Mouse (Mus musculus) heart, embryonic 13.5 days (tissue): ENCODE data around the gene Rufy2. TPM values are rescaled to one million over a fixed set of nuclear protein-coding genes. Genes with fewer than 3 reads are reported as not detected.
"Not testable (repeated sequence)": the region's sequence is repeated elsewhere in the genome, so short reads cannot be mapped to it uniquely, and the experiment has no call there.

ENCODE experiments used
- ATAC-seq: fragments of 200-750 bp; cut with Nextera tagmentation; 2 replicates; pipeline ENCODE4 v1.8.0; 2017; ENCODE audit warnings: moderate TSS enrichment; ENCODE audit not compliant: insufficient number of reproducible peaks, low FRiP score, low TSS enrichment; ENCODE audit errors: extremely low read depth
- H3K27ac ChIP-seq: fragments of 300-500 bp; sonication (generic); replicated peaks from 2 replicates; pipeline ENCODE4 v1.5.1; 2015; ENCODE audit warnings: moderate library complexity, mild to moderate bottlenecking, inconsistent platforms
- H3K27me3 ChIP-seq: fragments of 300-500 bp; sonication (generic); replicated peaks from 2 replicates; pipeline ENCODE4 v1.6.1; 2015; ENCODE audit warnings: mild to moderate bottlenecking, inconsistent platforms
- H3K36me3 ChIP-seq: fragments of 300-500 bp; sonication (generic); 2 replicates; pipeline ENCODE4 v1.6.1; 2015; ENCODE audit warnings: mild to moderate bottlenecking, inconsistent platforms
- H3K4me1 ChIP-seq: fragments of 300-500 bp; sonication (generic); 2 replicates; pipeline ENCODE4 v1.6.1; 2015; ENCODE audit warnings: inconsistent platforms
- H3K4me2 ChIP-seq: fragments of 300-500 bp; sonication (generic); 2 replicates; pipeline ENCODE4 v1.6.1; 2015; ENCODE audit warnings: inconsistent platforms, mild to moderate bottlenecking, moderate library complexity
- H3K4me3 ChIP-seq: fragments of 300-500 bp; sonication (generic); 2 replicates; pipeline ENCODE4 v1.5.1; 2015; ENCODE audit warnings: moderate library complexity, mild to moderate bottlenecking, inconsistent platforms
- H3K9ac ChIP-seq: fragments of 300-500 bp; sonication (generic); 2 replicates; pipeline ENCODE4 v1.6.1; 2015; ENCODE audit warnings: inconsistent platforms, mild to moderate bottlenecking, moderate library complexity
- H3K9me3 ChIP-seq: fragments of 300-500 bp; sonication (generic); 2 replicates; pipeline ENCODE4 v1.6.1; 2016; ENCODE audit warnings: inconsistent platforms
- WGBS: fragments of 180-500 bp; shearing (Covaris S2); methylation state at CpG from one replicate; pipeline ENCODE4 v1.1.7; 2015; ENCODE audit warnings: mixed read lengths; 5-methylcytosine and 5-hydroxymethylcytosine counted together
- polyA plus RNA-seq: library from polyadenylated mRNA; unstranded; fragments of >200 nt; fragmentation: Nextera tagmentation; extraction: Ambion mirVana; gene quantifications from 2 replicates; pipeline ENCODE4 v1.2.1, GENCODE M21; 2015

Gene Rufy2
- polyA plus RNA-seq, 1 experiment from 2014 or later = 11.1 TPM

GRCm38 (mm10) chr10:63053007-63053406 is 73.0 kb downstream of the Rufy2 start:
- 39% methylated on average over 6 of the region's 6 CpGs for whole genome bisulfite sequencing
- ATAC-seq = no peak

DNA sequence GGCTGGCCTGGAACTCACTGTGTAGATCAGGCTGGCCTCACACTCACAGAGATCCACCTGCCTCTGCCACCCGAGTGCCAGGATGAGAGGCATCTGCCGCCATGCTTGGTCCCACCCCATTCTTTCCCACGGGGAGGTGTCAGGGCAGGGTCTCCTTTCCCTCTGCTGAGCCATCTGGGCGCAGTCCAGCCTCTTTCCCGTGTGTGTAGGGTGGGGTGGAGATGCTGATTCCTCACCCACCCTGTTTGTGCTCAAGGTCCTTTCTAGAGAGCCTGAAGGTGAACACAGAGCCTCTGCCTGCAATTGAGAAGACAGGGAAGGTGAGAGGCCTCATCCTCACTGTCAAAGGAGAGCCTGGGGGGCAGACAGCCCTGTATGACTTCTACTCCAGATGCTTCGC is 74.0 kb downstream of the Rufy2 start:
- WGBS = 66% methylated on average over 6 of the region's 6 CpGs
- H3K4me3 ChIP-seq, H3K36me3 ChIP-seq, H3K27ac ChIP-seq, ATAC-seq, H3K27me3 ChIP-seq, H3K9me3 ChIP-seq, H3K4me2 ChIP-seq, H3K4me1 ChIP-seq, H3K9ac ChIP-seq: not testable (repeated sequence)

More at GRCm38 (mm10) chr10:63053007-63053406, 73.0 kb downstream of the Rufy2 start:
- H3K27me3 ChIP-seq = 0 out of 2 replicates have a peak, but pooled peaks cover 5% of the 10 kb centered on the region
- no peaks in the 10 kb centered on the region for H3K9me3 ChIP-seq
- no peak overlapping the region for H3K27ac ChIP-seq
- H3K4me2 ChIP-seq = no peak overlapping the region
- H3K36me3 ChIP-seq = no peaks in the 10 kb centered on the region
- no peak overlapping the region for H3K4me3 ChIP-seq
- H3K9ac ChIP-seq = no peak overlapping the region
- peaks cover 9% of the 10 kb centered on the region for H3K4me1 ChIP-seq

DNA sequence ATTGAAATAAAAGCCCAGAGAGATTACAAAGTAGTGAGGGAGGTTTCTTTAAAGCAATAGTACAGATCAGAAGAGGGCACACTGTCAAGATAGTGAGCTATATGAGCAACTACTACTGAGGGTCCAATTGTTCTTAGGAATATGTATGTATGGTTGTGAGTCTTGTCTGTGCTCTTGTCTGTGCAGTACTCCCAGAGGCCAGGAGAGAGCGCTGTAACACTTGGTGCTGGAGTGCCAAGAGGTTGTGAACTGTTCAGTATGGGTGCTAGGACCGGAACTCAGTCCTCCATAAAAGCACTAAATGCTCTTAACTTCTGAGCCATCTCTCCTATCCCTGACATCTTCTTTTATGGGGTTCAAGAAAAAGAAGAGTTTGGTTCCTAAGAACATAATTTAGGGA is 74.6 kb downstream of the Rufy2 start:
- Histone ChIP-seq H3K27me3 (peaks cover 5% of the 10 kb centered on the region; the same call in 1 of the 2 replicates), H3K36me3 (no peaks in the 10 kb centered on the region), H3K4me2 (no peak overlapping the region), H3K4me1 (peaks cover 9% of the 10 kb centered on the region), H3K9me3 (no peaks in the 10 kb centered on the region), H3K9ac (no peak overlapping the region), H3K27ac (no peak overlapping the region), H3K4me3 (no peak overlapping the region)
- whole genome bisulfite sequencing = 64% methylated on average over 2 of the region's 2 CpGs
- ATAC-seq = no peak

GRCm38 (mm10) chr10:63056966-63057750 is 77.1 kb downstream of the Rufy2 start:
- Histone ChIP-seq H3K9ac (no peak overlapping the region), H3K4me1 (peaks cover 16% of the 10 kb centered on the region), H3K9me3 (no peaks in the 10 kb centered on the region), H3K4me2 (peak overlapping the region; percentile 39), H3K27me3 (peaks cover 9% of the 10 kb centered on the region; the same call in 1 of the 2 replicates), H3K4me3 (no peak overlapping the region), H3K27ac (no peak overlapping the region), H3K36me3 (no peaks in the 10 kb centered on the region)
- peak; percentile 21; the same call in 1 of the 2 replicates for ATAC-seq
- 30% methylated on average over 24 of the region's 24 CpGs for WGBS

DNA sequence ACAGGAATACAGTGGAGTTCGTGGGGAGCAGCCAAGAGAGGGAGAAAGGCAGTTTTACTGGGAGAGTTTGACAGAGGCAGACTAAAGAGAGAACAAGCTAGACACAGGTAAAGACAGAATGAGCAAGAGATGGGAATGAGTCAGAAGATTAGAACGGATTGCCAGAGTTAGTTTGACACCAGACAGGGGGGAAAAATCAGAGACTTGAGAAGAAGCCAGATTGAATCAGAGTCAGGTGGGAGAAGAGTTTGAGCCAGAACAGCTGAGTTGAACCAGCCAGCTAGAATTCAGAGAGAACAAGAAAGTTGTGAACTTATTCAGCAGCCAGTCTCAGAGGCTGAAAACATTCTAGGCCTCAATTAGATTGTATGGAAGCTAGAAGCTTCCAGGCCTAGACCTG is 79.8 kb downstream of the Rufy2 start, which contains the start of gene Pbld1:
TSS of gene Pbld1 (plus strand) at position 301 of the 400 bp plus-strand sequence.
- H3K36me3 ChIP-seq = no peaks in the 10 kb centered on the region
- no peak within 1 kb of the TSS for H3K4me2 ChIP-seq
- WGBS = 74% methylated on average over 2 of the region's 2 CpGs
- H3K9me3 ChIP-seq = no peaks in the 10 kb centered on the region
- H3K27ac ChIP-seq = no peak within 1 kb of the TSS
- no peak within 1 kb of the TSS for H3K4me3 ChIP-seq
- H3K4me1 ChIP-seq = peaks cover 12% of the 10 kb centered on the region; the same call in 1 of the 2 replicates
- no peak for ATAC-seq
- no peak within 1 kb of the TSS for H3K9ac ChIP-seq
- peaks cover 9% of the 10 kb centered on the region; the same call in 1 of the 2 replicates for H3K27me3 ChIP-seq

- no peaks in the 10 kb centered on the region for H3K36me3 ChIP-seq
- no peaks in the 10 kb centered on the region for H3K9me3 ChIP-seq
- no peak overlapping the region for H3K9ac ChIP-seq
- H3K4me2 ChIP-seq = no peak overlapping the region
- no peak for ATAC-seq
- 47% methylated on average over 11 of the region's 11 CpGs for whole genome bisulfite sequencing
- no peak overlapping the region for H3K4me3 ChIP-seq
- H3K27me3 ChIP-seq = peaks cover 9% of the 10 kb centered on the region; the same call in 1 of the 2 replicates
- H3K4me1 ChIP-seq = peaks cover 12% of the 10 kb centered on the region; the same call in 1 of the 2 replicates
- no peak overlapping the region for H3K27ac ChIP-seq
Measured at GRCm38 (mm10) chr10:63060406-63060805, 80.4 kb downstream of the Rufy2 start.

DNA sequence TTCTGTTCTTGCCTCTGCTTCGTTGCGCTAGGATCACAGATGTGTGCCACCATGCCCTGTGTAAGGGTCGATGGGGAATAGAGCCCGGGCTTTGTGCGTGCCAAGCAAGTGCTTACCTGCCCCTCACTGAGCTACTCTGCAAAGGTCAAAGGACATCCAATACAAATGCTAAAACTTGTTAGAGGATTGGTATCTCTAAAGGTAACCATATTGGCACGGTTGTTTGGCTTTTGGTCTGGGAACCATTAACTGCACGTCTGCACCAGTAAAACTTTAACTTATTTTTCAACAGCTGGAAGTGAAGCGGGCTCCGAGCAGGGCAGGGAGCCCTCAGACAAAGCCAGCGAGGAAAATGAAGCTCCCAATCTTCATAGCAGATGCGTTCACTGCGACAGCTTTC is 81.2 kb downstream of the Rufy2 start:
- no peak for ATAC-seq
- H3K4me1 ChIP-seq = peaks cover 12% of the 10 kb centered on the region; the same call in 1 of the 2 replicates
- H3K4me3 ChIP-seq = no peak overlapping the region
- H3K9ac ChIP-seq = no peak overlapping the region
- H3K27me3 ChIP-seq = peaks cover 9% of the 10 kb centered on the region; the same call in 1 of the 2 replicates
- no peaks in the 10 kb centered on the region for H3K36me3 ChIP-seq
- 72% methylated on average over 12 of the region's 12 CpGs for WGBS
- H3K9me3 ChIP-seq = no peaks in the 10 kb centered on the region
- no peak overlapping the region for H3K27ac ChIP-seq
- H3K4me2 ChIP-seq = no peak overlapping the region

GRCm38 (mm10) chr10:63062696-63063095 is 82.7 kb downstream of the Rufy2 start:
- no peak overlapping the region for H3K4me2 ChIP-seq
- 90% methylated on average over 5 of the region's 5 CpGs for WGBS

GRCm38 (mm10) chr10:63063365-63063764 is 83.3 kb downstream of the Rufy2 start:
- H3K4me3 ChIP-seq = no peak overlapping the region
- H3K36me3 ChIP-seq = no peaks in the 10 kb centered on the region
- no peak; the same call in 1 of the 2 replicates for ATAC-seq
- H3K27ac ChIP-seq = no peak overlapping the region
- H3K4me1 ChIP-seq = peaks cover 7% of the 10 kb centered on the region; the same call in 1 of the 2 replicates
- H3K27me3 ChIP-seq = peaks cover 4% of the 10 kb centered on the region; the same call in 1 of the 2 replicates
- no peaks in the 10 kb centered on the region for H3K9me3 ChIP-seq
- H3K9ac ChIP-seq = no peak overlapping the region
- 79% methylated on average over 7 of the region's 7 CpGs for WGBS
- H3K4me2 ChIP-seq = no peak overlapping the region

More at GRCm38 (mm10) chr10:63062696-63063095, 82.7 kb downstream of the Rufy2 start:
- no peak for ATAC-seq
- no peak overlapping the region for H3K4me3 ChIP-seq
- H3K4me1 ChIP-seq = peaks cover 7% of the 10 kb centered on the region; the same call in 1 of the 2 replicates
- H3K27ac ChIP-seq = no peak overlapping the region
- H3K36me3 ChIP-seq = no peaks in the 10 kb centered on the region
- H3K9ac ChIP-seq = no peak overlapping the region
- peaks cover 4% of the 10 kb centered on the region; the same call in 1 of the 2 replicates for H3K27me3 ChIP-seq
- no peaks in the 10 kb centered on the region for H3K9me3 ChIP-seq

- no peaks in the 10 kb centered on the region for H3K9me3 ChIP-seq
- no peaks in the 10 kb centered on the region for H3K36me3 ChIP-seq
- H3K4me3 ChIP-seq = no peak overlapping the region
- WGBS = 75% methylated on average over 9 of the region's 9 CpGs
- peaks cover 7% of the 10 kb centered on the region; the same call in 1 of the 2 replicates for H3K4me1 ChIP-seq
- H3K9ac ChIP-seq = no peak overlapping the region
- no peak overlapping the region for H3K27ac ChIP-seq
- no peak overlapping the region for H3K4me2 ChIP-seq
- ATAC-seq = no peak
- peaks cover 4% of the 10 kb centered on the region; the same call in 1 of the 2 replicates for H3K27me3 ChIP-seq
Measured at GRCm38 (mm10) chr10:63064516-63064915, 84.5 kb downstream of the Rufy2 start.

DNA sequence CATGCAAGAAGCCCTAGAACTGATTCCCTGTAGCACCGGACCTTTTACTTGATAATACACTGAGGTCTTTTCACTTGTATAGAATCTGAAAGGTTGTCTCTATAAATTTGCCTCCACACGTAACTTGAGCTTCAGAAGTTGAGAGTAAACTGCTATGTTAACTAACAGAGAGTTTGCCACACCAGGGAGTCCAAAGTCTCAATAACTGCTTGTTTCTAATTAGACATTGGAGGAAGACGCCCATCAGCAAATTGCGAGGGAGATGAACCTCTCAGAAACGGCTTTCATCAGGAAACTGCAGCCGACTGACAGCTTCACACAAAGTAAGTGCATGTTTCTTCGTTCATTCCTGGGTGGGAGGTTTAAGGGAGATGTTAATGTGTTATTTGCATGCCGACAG is 85.5 kb downstream of the Rufy2 start:
- Histone ChIP-seq H3K27ac (no peak overlapping the region), H3K9me3 (no peaks in the 10 kb centered on the region), H3K36me3 (no peaks in the 10 kb centered on the region), H3K4me3 (no peak overlapping the region), H3K4me1 (peaks cover 2% of the 10 kb centered on the region; the same call in 1 of the 2 replicates), H3K9ac (no peak overlapping the region), H3K4me2 (no peak overlapping the region), H3K27me3 (peaks cover 4% of the 10 kb centered on the region; the same call in 1 of the 2 replicates)
- no peak for ATAC-seq
- 55% methylated on average over 8 of the region's 8 CpGs for WGBS
